In genomic region chrX:74246213-74246681, GRCm38 (mm10) we compare ENCODE assay signal across 1 mouse cellular context.
TF ChIP-seq lines count a peak whose summit lies in the region.

No protein-coding gene starts in this region.

TF ChIP-seq in MEL, 35 proteins besides CTCF, POLR2A, EP300 and RAD21 (continued from another document):
- peak; percentile 66; the same call in 1 of the 2 replicates for TF ChIP-seq MAX (IDR thresholded peaks at IDR 0.05; ENCODE audit: low read length)
- TF ChIP-seq ZNF384 (IDR thresholded peaks at IDR 0.05; ENCODE audit: low read depth, low read length): no peak
- peak; percentile 67 for TF ChIP-seq HCFC1 (IDR thresholded peaks at IDR 0.05; ENCODE audit: low read depth, low read length)
